Mouse (Mus musculus): Measurements from ENCODE around the gene Ppm1e. TPM values are rescaled to one million over a fixed set of nuclear protein-coding genes. Genes with fewer than 3 reads are reported as not detected.
A peak's percentile ranks its signal among the peaks of the same experiment; 100 is the strongest.
"Not testable (repeated sequence)": the region's sequence is repeated elsewhere in the genome, so short reads cannot be mapped to it uniquely, and the experiment has no call there.

The Ppm1e gene
- total RNA-seq, 2 experiments from 2014 or later, result 4.0 to 6.7 TPM

DNA sequence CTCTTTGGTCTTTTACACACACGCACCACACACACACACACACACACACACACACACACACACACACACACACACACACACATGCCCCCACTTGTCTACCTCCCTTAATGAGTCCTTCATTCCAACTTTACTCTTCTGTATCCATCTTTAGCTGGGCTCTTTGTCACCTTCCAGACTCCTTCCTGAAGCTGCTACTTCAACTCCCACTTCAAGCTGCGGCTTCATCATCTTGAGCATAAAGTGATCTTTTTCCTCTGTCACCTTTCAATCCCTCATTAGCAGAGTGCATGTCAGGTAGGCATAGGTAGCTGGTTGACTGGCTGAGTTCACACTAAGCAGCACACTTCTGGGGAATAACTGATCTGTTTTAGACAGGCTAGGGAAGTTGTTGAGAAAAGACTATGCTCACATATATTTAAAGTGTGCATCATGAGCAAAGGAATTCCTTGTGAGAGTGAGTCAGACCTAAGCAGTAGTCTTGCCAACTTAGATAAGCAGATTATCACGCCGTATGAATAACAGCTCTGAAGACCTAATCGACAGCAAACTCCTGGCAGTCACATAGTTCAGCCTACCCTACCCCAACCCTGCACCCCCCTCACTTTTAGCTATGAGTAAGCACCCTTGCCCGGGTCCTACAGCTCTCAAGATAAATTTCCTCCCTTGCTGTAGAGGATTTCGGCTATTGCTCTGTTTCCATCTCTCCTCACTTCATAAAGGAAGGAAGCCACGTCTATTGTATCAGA is 49.3 kb downstream of the Ppm1e start:
- no peak for DNase-seq

DNA sequence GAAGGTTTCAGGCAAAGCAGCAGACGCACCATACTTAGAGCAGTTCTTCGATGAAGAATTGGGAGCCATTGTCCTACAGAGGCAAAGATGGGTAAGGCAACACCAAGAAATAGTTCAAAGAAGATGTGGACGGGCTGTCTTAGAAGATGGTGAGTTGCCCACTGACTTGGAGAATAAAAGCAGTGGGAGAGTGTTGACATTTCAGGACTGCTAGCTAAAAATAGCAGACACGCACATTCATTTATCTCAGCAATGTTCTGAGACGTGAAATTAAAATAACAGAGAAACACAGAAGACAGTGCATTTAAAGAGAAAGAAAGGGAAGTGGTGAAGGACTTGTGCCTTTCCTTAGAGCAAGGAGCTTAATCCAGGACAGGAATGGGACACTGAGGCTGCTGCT is 59.8 kb downstream of the Ppm1e start:
- DNase-seq, result peak in 1 of 2 experiments; percentile 33

GRCm38 (mm10) chr11:87296467-87296866 is 62.4 kb downstream of the Ppm1e start:
- no peak for DNase-seq

DNA sequence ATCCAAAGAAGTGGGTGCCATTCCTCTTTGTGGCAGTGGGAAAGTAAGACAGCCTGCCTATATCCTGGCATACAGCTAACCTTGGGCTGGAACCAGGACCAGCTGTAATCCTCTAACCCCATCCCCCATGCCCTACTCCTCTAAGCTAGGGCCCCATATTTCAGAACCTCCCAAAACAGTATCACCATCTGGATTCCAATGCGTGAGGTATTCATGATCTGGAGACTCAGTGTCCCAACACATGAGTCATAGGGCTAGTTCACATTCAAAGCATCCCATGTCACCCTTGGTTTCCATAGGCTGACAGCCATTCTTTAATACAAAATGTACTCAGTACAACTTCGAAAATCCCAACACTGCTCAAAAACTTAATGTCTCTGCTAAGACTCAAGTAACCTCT is 63.2 kb downstream of the Ppm1e start:
- no peak for DNase-seq

GRCm38 (mm10) chr11:87289313-87289712 is 69.5 kb downstream of the Ppm1e start:
- no peak for DNase-seq

GRCm38 (mm10) chr11:87286194-87286593 is 72.6 kb downstream of the Ppm1e start:
- no peak for DNase-seq

- no peak for DNase-seq
Observed at GRCm38 (mm10) chr11:87281907-87282475, 76.8 kb downstream of the Ppm1e start.

DNA sequence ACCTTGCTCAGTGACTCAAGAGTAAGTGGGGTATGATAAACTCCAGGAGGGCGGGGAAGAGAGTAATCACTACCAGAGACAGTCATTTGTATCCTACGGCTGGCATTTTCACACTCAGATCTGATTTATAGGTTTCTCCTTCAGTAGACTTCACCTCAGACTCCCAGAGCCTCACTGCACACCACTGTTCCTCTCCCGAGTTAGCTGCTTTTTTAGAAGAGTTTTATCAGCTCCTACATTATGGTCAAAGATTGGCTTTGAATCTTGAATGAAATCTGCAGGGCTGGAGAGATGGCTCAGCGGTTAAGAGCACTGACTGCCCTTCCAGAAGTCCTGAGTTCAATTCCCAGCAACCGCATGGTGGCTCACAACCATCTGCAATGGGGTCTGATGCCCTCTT is 79.4 kb downstream of the Ppm1e start:
- DNase-seq, result no peak

DNA sequence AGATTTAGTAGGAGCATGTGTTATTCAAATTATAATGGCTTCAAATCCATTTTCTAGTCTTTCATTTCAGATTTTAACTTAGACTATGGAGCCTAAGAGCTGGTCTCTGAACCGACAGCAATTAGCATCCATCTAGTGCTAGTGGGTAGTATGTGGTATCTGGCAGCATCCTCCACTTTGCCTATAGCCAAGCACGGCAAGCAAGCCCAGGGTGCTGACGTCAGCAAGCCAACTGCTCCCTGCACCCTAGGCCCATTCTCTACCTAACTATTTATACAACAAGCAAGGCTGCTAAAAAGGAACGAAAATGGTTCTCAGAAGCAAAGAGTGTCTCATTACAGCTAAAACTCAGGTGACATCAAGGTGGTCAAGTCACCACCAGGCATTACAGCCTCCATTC is 80.0 kb downstream of the Ppm1e start:
- no peak for DNase-seq

DNA sequence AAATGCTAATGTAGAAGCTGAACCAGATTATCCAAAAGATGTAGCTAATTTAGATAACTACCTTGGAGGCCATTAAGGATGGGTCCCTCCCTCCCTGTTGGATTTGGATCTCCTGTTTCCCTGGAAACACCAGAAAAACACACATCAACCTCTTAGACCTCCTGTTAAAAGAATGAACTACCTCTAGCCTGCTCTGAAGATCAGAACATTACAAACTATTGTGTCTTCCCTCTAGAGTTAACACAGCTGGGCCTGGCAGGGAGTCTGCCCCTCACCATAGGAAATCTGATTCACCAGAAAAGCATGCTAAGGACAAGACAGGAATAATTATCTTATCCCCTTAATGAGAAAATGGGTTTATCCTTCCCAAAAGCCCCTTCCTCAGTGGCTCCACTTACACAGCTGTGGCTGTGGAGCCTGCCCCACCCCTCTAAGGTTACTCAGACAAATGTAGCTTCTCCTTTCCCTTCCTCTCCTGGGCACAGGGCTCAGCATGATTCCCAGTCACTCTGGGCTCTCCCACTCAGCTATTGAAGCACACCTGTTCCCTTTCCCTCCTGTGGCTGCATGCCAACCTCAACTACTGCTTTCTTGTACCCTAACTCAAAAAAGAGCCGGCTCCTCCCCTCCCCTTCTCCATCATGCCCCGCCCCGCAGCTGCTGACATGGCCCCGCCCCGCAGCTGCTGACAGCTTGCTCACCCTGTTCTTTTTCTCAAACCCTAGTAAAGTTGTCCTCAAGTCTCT is 82.4 kb downstream of the Ppm1e start:
- DNase-seq, result no peak

GRCm38 (mm10) chr11:87275420-87276048 is 83.3 kb downstream of the Ppm1e start:
- no peak for DNase-seq

DNA sequence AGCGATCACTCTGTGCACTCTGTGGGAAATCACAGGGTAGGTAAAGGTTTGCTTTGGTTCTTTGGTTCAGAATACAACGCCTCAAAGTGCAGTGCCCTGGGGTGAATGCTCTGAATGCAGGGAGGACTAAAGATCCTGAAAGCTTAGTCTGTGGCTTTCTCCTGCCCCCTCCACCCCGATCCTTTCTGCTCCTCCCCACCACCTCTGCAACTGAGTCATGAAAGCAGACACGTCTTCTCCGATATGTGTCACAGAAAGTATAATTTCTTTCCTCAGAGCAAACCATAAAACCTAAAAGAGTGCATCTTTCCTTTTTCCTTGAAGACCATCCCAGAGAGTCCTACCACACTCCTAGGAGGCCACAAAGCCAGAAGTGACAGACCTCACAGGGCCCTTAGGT is 86.1 kb downstream of the Ppm1e start:
- DNase-seq, result no peak

DNA sequence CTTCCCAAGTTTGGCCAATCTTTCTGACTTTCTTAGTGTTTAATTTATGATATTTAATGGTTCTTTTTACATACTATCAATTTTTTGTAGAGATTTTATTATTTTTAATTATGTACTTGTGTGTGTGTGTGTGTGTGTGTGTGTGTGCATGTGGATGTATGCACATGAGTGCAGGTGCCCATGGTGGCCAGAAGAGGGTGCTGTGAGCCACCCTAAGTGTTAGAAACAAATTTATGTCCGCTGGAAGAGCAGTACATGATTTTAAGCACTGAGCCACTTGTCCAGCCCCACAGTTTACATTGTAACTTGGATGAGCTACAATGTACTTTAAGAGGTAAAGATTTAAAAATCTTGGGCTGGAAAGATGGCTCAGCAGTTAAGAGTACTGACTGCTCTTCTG is 87.3 kb downstream of the Ppm1e start:
- no peak for DNase-seq

DNA sequence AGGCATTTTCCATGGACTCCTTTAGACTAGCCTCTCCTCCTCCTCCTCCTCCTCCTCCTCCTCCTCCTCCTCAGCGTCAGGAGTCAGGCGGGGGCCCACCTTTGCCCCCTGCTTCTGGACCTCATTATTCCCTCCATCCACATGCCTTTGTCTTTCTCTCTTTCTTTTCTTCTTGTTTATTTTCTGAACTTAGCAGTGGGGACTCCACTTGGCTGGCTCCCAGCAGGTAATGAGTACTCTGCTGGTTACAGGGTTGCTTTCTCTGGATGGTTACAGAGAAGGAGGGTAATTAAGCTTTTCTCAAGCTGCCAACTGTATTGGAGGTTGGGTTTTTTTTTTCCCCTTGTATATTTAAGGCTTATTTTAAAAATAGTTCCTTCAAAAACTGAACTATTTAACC is 87.9 kb downstream of the Ppm1e start:
- no peak for DNase-seq

- no peak for DNase-seq
Observed at GRCm38 (mm10) chr11:87270446-87270845, 88.4 kb downstream of the Ppm1e start.

DNA sequence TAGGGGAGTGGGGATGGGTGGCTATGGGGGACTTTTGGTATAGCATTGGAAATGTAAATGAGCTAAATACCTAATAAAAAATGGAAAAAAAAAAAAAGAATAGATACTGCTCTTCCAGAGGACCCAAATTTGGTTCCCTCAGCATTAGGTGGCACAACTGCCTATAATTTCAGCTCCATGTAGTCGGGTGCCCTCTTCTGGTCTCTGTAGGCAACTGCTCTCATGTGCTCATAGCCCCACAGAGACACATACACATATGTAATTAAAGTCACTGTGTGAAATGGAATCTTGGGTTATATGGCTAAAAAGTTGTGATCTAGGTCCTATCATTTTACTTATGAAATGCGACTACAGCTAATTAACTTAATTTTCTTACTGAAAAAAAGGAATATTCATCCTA is 90.0 kb downstream of the Ppm1e start:
- DNase-seq, result no peak

DNA sequence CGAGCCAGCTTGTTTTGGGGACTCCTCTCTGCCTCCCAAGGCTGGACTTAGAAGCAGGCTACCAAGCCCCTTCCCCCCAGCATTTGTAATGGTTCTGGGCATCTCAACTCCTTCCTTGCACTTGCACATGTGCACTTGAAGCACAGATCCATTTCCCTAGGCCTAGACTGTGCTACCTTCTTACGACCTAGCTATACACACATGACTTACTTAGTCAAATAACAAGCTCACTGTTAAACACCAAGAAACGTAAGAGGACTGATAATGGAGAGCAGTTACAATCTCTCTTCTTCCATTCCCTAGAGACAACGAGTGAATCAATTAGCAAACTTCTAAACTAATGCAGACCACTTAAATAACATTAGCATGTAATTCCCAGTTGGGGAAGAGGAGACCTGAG is 92.6 kb downstream of the Ppm1e start:
- no peak for DNase-seq

DNA sequence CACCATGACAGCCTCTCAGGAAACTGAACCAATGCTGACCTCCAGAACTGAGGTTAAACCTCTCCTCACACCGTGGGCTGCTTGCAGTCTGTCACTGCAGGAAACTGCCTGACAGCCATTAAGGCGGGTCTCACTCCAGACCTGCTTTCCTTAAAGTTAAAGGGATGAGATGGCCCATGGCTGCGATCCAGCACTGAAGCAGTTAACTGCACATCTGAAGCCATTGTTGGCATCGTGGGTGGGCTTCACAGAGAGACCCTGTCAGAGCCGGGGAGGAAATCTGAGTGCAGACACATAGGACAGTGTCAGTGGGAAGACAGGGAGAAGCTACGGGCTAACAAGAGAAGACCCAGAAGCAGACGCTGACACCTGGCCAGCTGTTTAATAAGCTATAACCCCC is 94.9 kb downstream of the Ppm1e start:
- no peak for DNase-seq

DNA sequence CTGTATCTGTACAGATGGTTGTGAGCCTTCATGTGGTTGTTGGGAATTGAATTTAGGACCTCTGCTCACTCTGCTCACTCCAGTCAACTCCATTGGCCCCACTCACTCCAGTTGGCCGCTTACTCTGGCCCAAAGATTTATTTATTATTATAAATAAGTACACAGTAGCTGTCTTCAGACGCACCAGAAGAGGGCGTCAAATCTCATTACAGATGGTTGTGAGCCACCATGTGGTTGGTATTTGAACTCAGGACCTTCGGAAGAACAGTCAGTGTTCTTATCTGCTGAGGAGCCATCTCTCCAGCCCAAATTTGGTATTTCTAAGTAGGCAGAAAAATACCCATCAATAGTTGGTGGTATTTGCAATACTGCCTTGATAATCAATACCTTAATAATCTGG is 97.1 kb downstream of the Ppm1e start:
- DNase-seq, result not testable (repeated sequence)

DNA sequence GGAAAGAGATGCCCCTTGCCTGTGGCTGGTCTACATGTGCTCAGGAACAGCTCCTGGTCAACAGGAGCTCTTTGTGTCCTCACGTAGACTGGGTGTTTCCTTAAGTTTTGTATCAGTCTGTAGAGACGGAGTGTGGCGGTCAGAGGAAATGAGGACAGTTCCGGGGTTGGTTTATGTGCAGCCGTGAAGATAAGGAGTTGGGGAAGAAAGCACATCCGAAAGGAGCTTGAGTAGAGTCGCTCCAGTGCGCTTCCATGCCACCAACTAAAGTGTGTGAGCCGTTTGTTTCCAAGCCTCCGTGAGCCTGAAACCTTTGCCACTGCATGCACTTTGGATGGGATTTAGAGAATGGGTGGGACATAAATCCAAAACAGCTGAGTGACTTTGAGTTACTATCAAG is 99.0 kb downstream of the Ppm1e start:
- no peak for DNase-seq

GRCm38 (mm10) chr11:87257282-87257681 is 101.5 kb downstream of the Ppm1e start:
- DNase-seq, result no peak

GRCm38 (mm10) chr11:87254149-87254548 is 104.7 kb downstream of the Ppm1e start:
- no peak for DNase-seq

DNA sequence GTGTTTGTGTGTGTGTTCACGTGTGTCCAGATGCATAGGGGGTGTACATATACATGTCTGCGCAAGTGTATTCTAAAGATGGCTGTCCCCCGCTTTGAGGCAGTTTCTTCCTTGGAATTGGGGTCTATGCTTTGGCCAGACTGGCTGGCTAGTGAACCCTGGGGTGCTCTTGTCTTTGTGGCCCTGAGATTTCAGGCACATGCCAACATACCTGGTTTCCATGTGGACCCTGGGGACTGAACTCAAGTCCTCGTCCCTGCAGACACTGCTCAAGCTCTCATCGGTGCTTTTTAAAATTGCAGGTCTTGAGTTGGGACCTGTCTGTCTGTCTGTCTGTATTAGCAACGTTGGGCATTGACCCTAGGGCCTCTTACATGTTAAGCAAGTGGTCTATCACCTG is 105.5 kb downstream of the Ppm1e start:
- DNase-seq, result no peak
